Mouse (Mus musculus): ENCODE measurements around the gene Pdgfra. TPM values are rescaled to one million over a fixed set of nuclear protein-coding genes. Genes with fewer than 3 reads are reported as not detected.

The Pdgfra gene
- polyA plus RNA-seq, 1 experiment from 2014 or later: 26.5 TPM

GRCm38 (mm10) chr5:75247070-75247740 is 95.1 kb downstream of the Pdgfra start:
- ATAC-seq (ENCODE audit: low FRiP score) (no peak), DNase-seq (ENCODE audit: low spot score) (no peak)
- H3K4me2 ChIP-seq (replicated peaks; ENCODE audit: low read depth, low read length): no peak overlapping the region
- H3K27me3 ChIP-seq (ENCODE audit: control insufficient read depth, insufficient read depth, low read length): no peaks in the 10 kb centered on the region
- no peak overlapping the region for H3K4me3 ChIP-seq (ENCODE audit: low read depth, low read length)
- no peaks in the 10 kb centered on the region for H3K9me3 ChIP-seq (ENCODE audit: control insufficient read depth, low read length)
- H3K9ac ChIP-seq (ENCODE audit: low read depth, low read length): no peak overlapping the region
- WGBS: 73% methylated on average over 25 of the region's 25 CpGs
- no peak overlapping the region for H3K27ac ChIP-seq (ENCODE audit: low read depth, low read length)
- no peaks in the 10 kb centered on the region for H3K4me1 ChIP-seq (replicated peaks; ENCODE audit: control insufficient read depth, insufficient read depth, low read length)
- no peaks in the 10 kb centered on the region for H3K36me3 ChIP-seq (ENCODE audit: control insufficient read depth, insufficient read depth, low read length)

Other genes starting within 250 kb of the Pdgfra start
- gene Chic2, start 107.5 kb upstream of the Pdgfra start, polyA plus RNA-seq (2014; fragmentation: Nextera tagmentation; extraction: Ambion mirVana): 50.9 and 52.3 TPM in 2 replicates
- gene Gsx2, start 76.7 kb upstream of the Pdgfra start, polyA plus RNA-seq (2014; fragmentation: Nextera tagmentation; extraction: Ambion mirVana): 5.5 and 6.0 TPM in 2 replicates